Mouse (Mus musculus) intestine, postnatal 0 days (tissue): Measurements from ENCODE around the gene Tspan31. TPM values are rescaled to one million over a fixed set of nuclear protein-coding genes. Genes with fewer than 3 reads are reported as not detected.

ENCODE experiments used
- ATAC-seq: fragments of 200-750 bp; cut with Nextera tagmentation; 2 replicates; pipeline ENCODE4 v1.8.0; 2017; ENCODE audit warnings: mild to moderate bottlenecking, moderate TSS enrichment, moderate library complexity
- H3K27ac ChIP-seq: fragments of 300-500 bp; sonication (generic); 2 replicates; pipeline ENCODE4 v1.5.1; 2014; ENCODE audit warnings: mild to moderate bottlenecking, low read depth, low read length, moderate library complexity
- H3K27me3 ChIP-seq: fragments of 300-500 bp; sonication (generic); replicated peaks from 2 replicates; pipeline ENCODE4 v1.6.1; 2014; ENCODE audit warnings: low read length, mixed read lengths; ENCODE audit not compliant: control insufficient read depth, insufficient read depth
- H3K36me3 ChIP-seq: fragments of 300-500 bp; sonication (generic); 2 replicates; pipeline ENCODE4 v1.6.1; 2014; ENCODE audit warnings: mild to moderate bottlenecking, moderate library complexity; ENCODE audit not compliant: control insufficient read depth, insufficient read depth
- H3K4me1 ChIP-seq: fragments of 300-500 bp; sonication (generic); replicated peaks from 2 replicates; pipeline ENCODE4 v1.6.1; 2014; ENCODE audit warnings: antibody characterized with exemption, low read length, mixed read lengths; ENCODE audit not compliant: control insufficient read depth, insufficient read depth
- H3K4me2 ChIP-seq: fragments of 300-500 bp; sonication (generic); replicated peaks from 2 replicates; pipeline ENCODE4 v1.6.1; 2014; ENCODE audit warnings: low read depth, mild to moderate bottlenecking, moderate library complexity
- H3K4me3 ChIP-seq: fragments of 300-500 bp; sonication (generic); 2 replicates; pipeline ENCODE4 v1.5.1; 2014; ENCODE audit warnings: low read depth, low read length
- H3K9ac ChIP-seq: fragments of 300-500 bp; sonication (generic); 2 replicates; pipeline ENCODE4 v1.6.1; 2014; ENCODE audit warnings: mild to moderate bottlenecking, low read depth, low read length
- H3K9me3 ChIP-seq: fragments of 300-500 bp; sonication (generic); 2 replicates; pipeline ENCODE4 v1.6.1; 2016; ENCODE audit warnings: mixed run types; ENCODE audit not compliant: control insufficient read depth
- CTCF ChIP-seq: sonication (generic); IDR thresholded peaks from 2 replicates; pipeline ENCODE4 v1.5.1; 2016; ENCODE audit warnings: low read depth, mild to moderate bottlenecking, control low read depth, antibody characterized with exemption, moderate library complexity
- WGBS: fragments of 180-500 bp; shearing (Covaris S2); extraction: QIAGEN DNeasy Blood & Tissue Kit; methylation state at CpG from one replicate; pipeline ENCODE4 v1.1.7; 2014; 5-methylcytosine and 5-hydroxymethylcytosine counted together
- polyA plus RNA-seq: library from polyadenylated mRNA; unstranded; fragments of >200 nt; fragmentation: Nextera tagmentation; extraction: Ambion mirVana; gene quantifications from 2 replicates; pipeline ENCODE4 v1.2.1, GENCODE M21; 2015

The Tspan31 gene
- polyA plus RNA-seq, 1 experiment from 2014 or later, result 300 TPM

DNA sequence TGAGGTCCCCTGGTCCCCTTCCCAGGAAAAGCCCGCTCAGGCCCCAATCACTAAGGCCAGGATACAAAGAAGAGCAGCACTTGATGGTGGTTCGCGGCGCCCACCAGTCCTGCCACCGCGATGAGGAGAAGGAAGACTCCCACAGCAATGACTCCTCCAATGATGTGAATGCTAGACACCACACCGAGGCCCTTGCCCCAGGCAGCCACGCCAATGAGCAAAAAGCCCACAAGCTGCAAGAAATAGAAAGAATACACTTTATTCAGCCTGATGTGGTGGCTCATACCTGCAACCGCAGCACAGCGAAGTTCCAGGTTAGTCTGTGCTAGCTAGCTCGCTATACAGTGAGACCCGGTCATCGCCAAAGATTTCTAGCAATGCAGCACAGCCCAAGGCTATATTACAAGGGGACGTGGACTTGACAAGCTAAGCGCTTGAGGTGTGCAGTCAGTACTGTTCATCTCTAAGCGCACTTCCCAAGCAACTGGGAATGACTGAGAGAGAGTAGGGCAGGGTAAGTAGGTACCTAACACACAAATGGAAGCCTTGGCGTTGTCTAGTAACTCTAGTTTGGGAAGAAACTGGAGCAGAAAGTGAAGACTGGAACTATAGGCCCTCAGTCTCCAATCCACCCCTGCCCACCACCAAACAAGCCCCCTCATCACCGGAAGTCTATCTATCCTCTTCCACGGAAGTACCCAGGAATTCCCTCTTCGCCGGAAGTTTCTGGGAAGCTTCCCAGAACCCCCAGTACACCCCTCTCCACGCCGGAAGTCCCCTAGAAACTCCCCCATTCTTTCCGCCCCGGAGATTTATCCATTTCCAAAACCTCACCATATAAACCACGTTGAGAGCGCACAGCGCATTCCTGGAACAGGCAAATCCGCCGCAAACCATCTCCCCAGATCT is 529 bp downstream of the Tspan31 start:
- TF ChIP-seq CTCF, result no peak
- peak overlapping the region; percentile 89 for H3K4me2 ChIP-seq
- WGBS, result 5% methylated on average over 30 of the region's 30 CpGs

DNA sequence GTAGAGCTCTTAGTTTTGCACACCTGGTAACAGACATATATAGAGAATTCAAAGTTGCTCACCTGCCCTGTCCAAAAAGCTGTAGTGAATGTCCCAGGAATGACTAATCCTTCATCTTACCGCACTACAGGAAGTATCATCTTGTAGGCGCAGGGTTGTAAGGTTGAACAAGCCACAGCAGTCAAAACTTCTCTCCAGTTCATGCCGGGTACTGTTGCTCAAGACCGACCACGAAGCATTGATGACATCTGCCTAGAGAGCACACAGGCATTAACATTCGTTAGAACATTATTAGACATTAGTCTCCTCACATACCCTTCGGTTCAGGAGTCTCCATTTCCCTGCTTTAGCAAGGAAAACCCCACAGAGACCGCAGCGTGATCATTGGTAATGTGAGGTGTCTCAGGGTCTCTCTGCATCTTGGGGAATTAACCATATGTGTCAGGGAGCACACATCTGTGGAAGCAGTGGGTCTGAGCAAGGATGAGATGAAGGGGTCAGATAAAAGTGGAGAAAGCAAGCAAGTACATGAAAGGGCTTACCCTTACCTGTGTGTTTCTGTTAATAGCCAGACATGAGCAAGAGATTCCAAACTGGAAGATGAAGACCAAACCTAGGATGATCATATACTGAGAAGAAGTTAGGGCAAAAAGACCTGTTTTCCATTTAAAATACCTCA is 1.6 kb downstream of the Tspan31 start:
- Histone ChIP-seq H3K9ac (peak overlapping the region; percentile 13; the same call in 1 of the 2 replicates), H3K4me1 (0 out of 2 replicates have a peak, but pooled peaks cover 12% of the 10 kb centered on the region), H3K27me3 (no peaks in the 10 kb centered on the region), H3K4me2 (peak overlapping the region; percentile 89; the same call in 1 of the 2 replicates), H3K4me3 (no peak overlapping the region), H3K9me3 (no peaks in the 10 kb centered on the region), H3K27ac (peak overlapping the region; percentile 90), H3K36me3 (peaks cover 35% of the 10 kb centered on the region)
- ATAC-seq, result no peak
- no peak for TF ChIP-seq CTCF
- WGBS, result 63% methylated on average over 9 of the region's 9 CpGs

More for the DNA sequence above, 529 bp downstream of the Tspan31 start:
- 0 out of 2 replicates have a peak, but pooled peaks cover 8% of the 10 kb centered on the region for H3K4me1 ChIP-seq
- no peaks in the 10 kb centered on the region for H3K9me3 ChIP-seq
- H3K27me3 ChIP-seq, result no peaks in the 10 kb centered on the region
- peak overlapping the region; percentile 68 for H3K9ac ChIP-seq
- H3K4me3 ChIP-seq, result peak overlapping the region; percentile 83
- ATAC-seq, result peak; percentile 3; the same call in 1 of the 2 replicates
- peaks cover 35% of the 10 kb centered on the region for H3K36me3 ChIP-seq
- peak overlapping the region; percentile 90 for H3K27ac ChIP-seq

DNA sequence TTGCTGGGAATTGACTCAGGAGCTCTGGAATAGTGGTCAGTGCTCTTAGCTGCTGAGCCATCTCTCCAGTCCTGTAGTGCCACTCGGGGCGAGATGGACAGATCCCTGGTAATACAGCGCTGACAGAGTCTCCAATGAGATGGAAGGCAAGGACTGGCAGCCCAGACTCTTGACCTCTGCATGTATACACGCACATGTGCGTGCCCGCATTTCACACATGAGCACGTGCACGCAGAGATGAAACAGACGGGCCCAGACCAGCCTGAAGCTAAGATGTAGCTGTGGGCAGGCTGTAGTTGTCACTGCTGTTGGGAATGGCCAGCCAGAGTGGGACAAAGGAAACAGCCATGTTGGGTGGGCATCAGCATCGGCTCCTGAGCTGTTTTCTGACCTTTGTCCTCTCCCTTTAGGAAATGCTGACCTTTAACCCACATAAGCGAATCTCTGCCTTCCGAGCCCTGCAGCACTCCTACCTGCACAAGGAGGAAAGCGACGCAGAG is 3.5 kb downstream of the Tspan31 start:
- Histone ChIP-seq H3K9me3 (no peaks in the 10 kb centered on the region), H3K27ac (peak overlapping the region; percentile 17), H3K36me3 (peaks cover 35% of the 10 kb centered on the region), H3K9ac (no peak overlapping the region), H3K4me1 (0 out of 2 replicates have a peak, but pooled peaks cover 12% of the 10 kb centered on the region), H3K4me2 (no peak overlapping the region), H3K27me3 (no peaks in the 10 kb centered on the region), H3K4me3 (no peak overlapping the region)
- no peak for ATAC-seq
- WGBS, result 79% methylated on average over 14 of the region's 14 CpGs
- no peak for TF ChIP-seq CTCF

DNA sequence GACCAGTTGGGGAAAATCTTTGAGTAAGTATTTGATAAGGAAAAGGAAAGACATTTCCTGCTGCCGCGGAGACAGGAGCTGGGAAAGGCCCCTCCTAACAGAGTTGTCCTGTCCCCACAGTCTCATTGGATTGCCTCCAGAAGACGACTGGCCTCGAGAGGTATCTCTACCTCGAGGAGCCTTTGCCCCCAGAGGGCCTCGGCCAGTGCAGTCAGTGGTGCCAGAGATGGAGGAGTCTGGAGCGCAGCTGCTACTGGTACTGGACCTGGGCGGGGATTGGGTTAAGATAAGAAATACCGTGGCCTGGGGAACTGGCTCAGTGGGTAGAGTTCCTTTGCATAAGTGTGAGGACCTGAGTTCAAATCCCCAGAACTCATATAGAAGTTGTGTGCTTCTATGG is 4.1 kb downstream of the Tspan31 start:
- H3K4me1 ChIP-seq, result 0 out of 2 replicates have a peak, but pooled peaks cover 9% of the 10 kb centered on the region

DNA sequence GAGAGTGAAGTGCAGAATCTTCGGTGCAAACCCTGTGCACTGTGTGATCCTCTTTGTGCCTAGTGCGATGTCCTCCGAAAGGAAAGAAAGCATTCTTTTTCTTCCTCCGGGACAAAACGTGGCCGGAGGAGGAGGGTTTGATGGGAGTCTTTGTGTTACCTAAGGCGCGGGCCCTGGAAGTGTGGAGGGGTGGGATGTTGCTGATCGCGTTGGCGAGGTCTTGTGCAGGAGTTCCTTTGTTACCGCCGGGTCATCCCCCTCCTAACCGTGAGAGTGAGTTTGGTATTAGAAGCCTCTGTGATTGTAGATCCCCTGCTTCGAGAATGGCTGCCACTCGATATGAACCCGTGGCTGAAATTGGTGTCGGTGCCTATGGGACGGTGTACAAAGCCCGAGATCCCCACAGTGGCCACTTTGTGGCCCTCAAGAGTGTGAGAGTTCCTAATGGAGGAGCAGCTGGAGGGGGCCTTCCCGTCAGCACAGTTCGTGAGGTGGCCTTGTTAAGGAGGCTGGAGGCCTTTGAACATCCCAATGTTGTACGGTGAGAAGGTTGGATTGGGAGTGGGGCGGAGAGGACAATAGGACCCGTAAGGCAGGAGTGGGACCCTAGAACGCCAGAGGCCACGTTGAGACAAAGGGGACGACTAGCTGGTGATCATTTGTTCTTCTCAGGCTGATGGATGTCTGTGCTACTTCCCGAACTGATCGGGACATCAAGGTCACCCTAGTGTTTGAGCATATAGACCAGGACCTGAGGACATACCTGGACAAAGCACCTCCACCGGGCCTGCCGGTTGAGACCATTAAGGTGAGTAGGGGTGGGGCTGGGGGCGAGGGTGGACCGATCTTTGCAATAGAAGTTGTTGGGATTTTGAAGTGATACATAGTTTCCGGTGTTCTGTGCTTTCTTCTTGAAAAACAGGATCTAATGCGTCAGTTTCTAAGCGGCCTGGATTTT is 5.9 kb downstream of the Tspan31 start:
- no peak for TF ChIP-seq CTCF
- Histone ChIP-seq H3K9me3 (no peaks in the 10 kb centered on the region), H3K27ac (peak overlapping the region; percentile 84), H3K4me1 (0 out of 2 replicates have a peak, but pooled peaks cover 4% of the 10 kb centered on the region), H3K4me3 (peak overlapping the region; percentile 75), H3K4me2 (peak overlapping the region; percentile 85), H3K9ac (peak overlapping the region; percentile 79), H3K27me3 (no peaks in the 10 kb centered on the region), H3K36me3 (peaks cover 35% of the 10 kb centered on the region)
- ATAC-seq, result no peak
- 8% methylated on average over 37 of the region's 37 CpGs for WGBS

More for the DNA sequence above, 4.1 kb downstream of the Tspan31 start:
- TF ChIP-seq CTCF, result no peak
- H3K27me3 ChIP-seq, result no peaks in the 10 kb centered on the region
- H3K36me3 ChIP-seq, result peaks cover 35% of the 10 kb centered on the region
- no peak overlapping the region for H3K4me3 ChIP-seq
- H3K9ac ChIP-seq, result no peak overlapping the region
- H3K27ac ChIP-seq, result 0 out of 2 replicates have a peak overlapping the region, but pooled peaks have one; percentile 29
- H3K9me3 ChIP-seq, result no peaks in the 10 kb centered on the region
- 41% methylated on average over 9 of the region's 9 CpGs for WGBS
- no peak overlapping the region for H3K4me2 ChIP-seq
- ATAC-seq, result no peak
